Mouse (Mus musculus): ENCODE data around the gene Ppm1e.
"Not testable (repeated sequence)": the region's sequence is repeated elsewhere in the genome, so short reads cannot be mapped to it uniquely, and the experiment has no call there.

The Ppm1e gene

DNA sequence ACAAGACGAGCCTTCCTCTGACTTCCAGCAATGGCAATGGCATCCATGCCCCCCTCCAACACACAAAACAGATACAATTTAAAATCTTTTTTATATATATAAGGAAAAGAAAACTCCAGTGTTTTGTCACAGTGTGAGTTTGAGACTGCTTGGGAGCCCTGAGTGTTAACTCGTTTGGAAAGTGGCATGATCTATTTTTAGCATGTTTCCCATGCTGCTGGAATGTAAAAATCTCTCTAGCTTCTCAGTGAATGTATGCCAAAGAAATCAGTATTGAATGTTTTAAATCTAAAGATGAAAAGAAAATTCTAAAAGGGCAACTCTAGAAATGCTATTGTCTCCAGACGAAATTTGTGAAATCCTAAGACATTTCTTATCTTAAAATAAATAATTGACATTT, 45.3 kb downstream of the Ppm1e start:
- intact Hi-C loops (cut with DNase I), result no loop called here

DNA sequence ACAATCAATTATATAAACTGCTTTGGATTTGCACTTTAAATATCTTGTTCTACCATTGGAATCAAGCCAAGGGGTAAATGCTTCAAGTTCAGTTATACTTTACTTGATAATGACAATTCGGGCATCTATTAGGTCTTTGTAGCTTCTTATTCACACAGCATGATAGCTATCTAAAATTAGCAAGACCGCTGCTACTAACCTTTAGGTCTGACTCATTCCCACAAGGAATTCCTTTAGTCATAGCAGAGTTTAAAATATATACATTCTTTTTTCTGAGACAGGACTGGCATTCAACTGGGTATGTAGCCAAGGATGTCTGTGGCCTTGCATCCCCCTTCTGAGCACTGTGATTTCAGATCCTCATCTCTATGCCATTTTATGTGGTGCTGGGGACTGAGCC, 48.5 kb downstream of the Ppm1e start:
- intact Hi-C loops (cut with DNase I), result no loop called here

DNA sequence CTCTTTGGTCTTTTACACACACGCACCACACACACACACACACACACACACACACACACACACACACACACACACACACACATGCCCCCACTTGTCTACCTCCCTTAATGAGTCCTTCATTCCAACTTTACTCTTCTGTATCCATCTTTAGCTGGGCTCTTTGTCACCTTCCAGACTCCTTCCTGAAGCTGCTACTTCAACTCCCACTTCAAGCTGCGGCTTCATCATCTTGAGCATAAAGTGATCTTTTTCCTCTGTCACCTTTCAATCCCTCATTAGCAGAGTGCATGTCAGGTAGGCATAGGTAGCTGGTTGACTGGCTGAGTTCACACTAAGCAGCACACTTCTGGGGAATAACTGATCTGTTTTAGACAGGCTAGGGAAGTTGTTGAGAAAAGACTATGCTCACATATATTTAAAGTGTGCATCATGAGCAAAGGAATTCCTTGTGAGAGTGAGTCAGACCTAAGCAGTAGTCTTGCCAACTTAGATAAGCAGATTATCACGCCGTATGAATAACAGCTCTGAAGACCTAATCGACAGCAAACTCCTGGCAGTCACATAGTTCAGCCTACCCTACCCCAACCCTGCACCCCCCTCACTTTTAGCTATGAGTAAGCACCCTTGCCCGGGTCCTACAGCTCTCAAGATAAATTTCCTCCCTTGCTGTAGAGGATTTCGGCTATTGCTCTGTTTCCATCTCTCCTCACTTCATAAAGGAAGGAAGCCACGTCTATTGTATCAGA, 49.3 kb downstream of the Ppm1e start:
- intact Hi-C loops (cut with DNase I), result no loop called here

DNA sequence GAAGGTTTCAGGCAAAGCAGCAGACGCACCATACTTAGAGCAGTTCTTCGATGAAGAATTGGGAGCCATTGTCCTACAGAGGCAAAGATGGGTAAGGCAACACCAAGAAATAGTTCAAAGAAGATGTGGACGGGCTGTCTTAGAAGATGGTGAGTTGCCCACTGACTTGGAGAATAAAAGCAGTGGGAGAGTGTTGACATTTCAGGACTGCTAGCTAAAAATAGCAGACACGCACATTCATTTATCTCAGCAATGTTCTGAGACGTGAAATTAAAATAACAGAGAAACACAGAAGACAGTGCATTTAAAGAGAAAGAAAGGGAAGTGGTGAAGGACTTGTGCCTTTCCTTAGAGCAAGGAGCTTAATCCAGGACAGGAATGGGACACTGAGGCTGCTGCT, 59.8 kb downstream of the Ppm1e start:
- intact Hi-C loops (cut with DNase I), result no loop called here

DNA sequence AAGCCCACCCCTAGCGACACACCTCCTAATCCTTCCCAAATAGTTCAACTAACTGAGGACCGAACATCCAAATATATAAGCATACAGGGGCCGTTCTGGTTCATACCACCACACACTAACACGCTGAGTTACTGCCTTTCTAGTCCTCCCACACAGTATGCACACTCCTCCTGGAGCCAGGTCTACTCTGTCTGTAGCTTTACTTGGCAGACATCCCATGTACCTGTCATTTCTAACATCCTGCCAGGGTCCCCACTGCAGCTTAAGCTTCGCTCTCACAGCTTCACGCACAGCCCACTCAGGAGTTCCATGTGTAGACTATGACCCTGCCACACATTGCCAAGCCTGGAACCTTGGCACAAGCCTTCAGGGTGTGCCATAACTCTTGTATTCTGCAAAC, 62.4 kb downstream of the Ppm1e start:
- intact Hi-C loops (cut with DNase I), result no loop called here

DNA sequence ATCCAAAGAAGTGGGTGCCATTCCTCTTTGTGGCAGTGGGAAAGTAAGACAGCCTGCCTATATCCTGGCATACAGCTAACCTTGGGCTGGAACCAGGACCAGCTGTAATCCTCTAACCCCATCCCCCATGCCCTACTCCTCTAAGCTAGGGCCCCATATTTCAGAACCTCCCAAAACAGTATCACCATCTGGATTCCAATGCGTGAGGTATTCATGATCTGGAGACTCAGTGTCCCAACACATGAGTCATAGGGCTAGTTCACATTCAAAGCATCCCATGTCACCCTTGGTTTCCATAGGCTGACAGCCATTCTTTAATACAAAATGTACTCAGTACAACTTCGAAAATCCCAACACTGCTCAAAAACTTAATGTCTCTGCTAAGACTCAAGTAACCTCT, 63.2 kb downstream of the Ppm1e start:
- intact Hi-C loops (cut with DNase I), result no loop called here

DNA sequence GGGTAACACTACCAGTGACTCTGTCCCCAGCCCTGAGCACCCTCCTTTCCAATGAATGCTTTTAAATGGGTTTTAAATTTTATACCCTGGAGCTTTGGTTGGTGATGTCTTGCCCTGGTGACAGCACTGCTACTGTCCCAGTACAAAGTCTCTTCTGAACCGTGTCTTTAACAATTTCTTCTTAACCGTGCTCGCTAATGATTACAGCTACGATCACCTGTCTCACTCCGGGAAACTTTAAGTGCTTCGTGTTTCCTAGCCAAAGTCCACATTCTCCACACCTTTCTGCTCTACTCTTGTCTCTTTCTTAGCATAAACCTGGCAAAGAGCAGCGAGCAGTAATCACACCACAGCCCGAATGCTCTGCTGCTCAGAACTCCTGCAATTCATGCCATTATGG, 69.5 kb downstream of the Ppm1e start:
- intact Hi-C loops (cut with DNase I), result no loop called here

DNA sequence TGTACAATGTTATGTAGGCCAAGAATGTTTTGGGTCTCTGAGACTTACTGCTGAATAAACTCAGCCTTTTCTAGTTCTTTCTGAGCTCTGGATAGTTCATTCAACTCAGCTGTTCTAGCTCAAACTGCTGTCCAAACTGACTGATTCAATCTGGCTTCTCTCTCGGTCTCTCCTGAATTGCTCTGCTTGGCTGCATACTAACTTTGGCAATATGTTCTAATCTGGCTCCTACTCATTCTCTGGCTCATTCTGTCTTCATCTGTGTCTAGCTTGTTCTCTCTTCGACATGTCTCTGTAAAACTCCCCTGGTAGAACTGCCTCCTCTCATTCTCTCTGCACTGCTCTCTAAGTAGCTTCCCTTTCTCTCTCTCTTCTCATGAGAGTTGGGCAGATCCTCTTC, 72.6 kb downstream of the Ppm1e start:
- intact Hi-C loops (cut with DNase I), result no loop called here

DNA sequence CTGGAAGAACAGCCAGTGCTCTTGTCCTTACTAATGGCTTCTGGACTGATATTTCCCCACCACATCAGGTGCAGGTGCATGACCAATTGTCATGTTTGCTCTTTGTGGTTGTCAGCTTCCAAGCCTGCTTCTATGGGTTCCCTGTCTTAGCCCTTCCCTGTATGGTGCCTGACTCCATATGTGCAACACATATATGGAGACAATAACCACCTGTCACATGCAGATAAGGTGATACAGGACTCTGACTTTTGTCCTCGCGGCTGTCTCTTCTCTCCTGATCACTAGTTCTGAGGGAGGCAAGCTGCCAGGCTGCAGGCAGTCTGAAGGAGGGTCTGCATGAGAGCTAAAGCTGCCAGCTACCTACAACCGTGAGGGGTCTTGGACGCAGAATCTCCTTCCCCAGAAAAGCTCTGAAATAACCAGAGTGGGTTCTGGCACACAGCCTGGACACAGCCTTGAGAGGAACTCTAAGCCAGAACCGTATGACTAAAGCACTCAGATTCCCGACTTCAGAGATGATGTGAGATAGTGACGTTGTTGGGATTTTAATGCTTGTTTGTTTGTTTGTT, 76.8 kb downstream of the Ppm1e start:
- intact Hi-C loops (cut with DNase I), result no loop called here

DNA sequence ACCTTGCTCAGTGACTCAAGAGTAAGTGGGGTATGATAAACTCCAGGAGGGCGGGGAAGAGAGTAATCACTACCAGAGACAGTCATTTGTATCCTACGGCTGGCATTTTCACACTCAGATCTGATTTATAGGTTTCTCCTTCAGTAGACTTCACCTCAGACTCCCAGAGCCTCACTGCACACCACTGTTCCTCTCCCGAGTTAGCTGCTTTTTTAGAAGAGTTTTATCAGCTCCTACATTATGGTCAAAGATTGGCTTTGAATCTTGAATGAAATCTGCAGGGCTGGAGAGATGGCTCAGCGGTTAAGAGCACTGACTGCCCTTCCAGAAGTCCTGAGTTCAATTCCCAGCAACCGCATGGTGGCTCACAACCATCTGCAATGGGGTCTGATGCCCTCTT, 79.4 kb downstream of the Ppm1e start:
- intact Hi-C loops (cut with DNase I), result loop anchor here (10.0 kb wide), 1 partner anchor 75 kb away; the partner anchor contains the start of gene Ppm1e

DNA sequence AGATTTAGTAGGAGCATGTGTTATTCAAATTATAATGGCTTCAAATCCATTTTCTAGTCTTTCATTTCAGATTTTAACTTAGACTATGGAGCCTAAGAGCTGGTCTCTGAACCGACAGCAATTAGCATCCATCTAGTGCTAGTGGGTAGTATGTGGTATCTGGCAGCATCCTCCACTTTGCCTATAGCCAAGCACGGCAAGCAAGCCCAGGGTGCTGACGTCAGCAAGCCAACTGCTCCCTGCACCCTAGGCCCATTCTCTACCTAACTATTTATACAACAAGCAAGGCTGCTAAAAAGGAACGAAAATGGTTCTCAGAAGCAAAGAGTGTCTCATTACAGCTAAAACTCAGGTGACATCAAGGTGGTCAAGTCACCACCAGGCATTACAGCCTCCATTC, 80.0 kb downstream of the Ppm1e start:
- intact Hi-C loops (cut with DNase I), result loop anchor here (10.0 kb wide), 1 partner anchor 76 kb away; the partner anchor contains the start of gene Ppm1e

DNA sequence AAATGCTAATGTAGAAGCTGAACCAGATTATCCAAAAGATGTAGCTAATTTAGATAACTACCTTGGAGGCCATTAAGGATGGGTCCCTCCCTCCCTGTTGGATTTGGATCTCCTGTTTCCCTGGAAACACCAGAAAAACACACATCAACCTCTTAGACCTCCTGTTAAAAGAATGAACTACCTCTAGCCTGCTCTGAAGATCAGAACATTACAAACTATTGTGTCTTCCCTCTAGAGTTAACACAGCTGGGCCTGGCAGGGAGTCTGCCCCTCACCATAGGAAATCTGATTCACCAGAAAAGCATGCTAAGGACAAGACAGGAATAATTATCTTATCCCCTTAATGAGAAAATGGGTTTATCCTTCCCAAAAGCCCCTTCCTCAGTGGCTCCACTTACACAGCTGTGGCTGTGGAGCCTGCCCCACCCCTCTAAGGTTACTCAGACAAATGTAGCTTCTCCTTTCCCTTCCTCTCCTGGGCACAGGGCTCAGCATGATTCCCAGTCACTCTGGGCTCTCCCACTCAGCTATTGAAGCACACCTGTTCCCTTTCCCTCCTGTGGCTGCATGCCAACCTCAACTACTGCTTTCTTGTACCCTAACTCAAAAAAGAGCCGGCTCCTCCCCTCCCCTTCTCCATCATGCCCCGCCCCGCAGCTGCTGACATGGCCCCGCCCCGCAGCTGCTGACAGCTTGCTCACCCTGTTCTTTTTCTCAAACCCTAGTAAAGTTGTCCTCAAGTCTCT, 82.4 kb downstream of the Ppm1e start:
- intact Hi-C loops (cut with DNase I), result loop anchor here (10.0 kb wide), 1 partner anchor 78 kb away; the partner anchor contains the start of gene Ppm1e

DNA sequence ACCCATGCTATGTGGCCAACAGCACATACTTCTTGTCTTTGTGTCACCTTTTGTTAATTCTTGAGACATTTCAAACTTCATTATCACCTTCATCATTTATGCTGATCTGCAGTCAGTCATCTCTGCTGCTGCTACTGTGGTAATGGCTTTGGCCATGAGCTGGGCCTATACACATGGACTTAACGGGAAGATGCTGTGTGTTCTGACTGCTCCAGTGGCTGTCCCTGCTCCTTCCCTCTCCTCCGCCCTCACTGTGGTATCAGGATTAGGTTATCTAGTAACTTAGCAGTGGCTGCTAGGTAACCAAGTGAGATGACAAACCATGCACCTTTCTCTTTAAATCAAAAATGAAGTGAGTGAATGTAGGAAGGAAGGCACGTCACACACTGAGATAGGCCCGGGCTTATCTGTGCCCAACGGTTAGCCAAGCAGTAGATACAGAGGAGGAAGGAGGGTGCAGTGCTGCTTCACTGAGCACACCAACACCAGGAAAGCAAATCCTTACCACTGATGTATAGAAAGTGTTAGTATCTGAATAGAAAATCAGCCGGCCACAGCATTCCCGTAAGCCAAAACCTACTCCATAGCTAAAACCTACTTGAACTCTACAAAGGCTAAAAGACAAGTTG, 83.3 kb downstream of the Ppm1e start:
- intact Hi-C loops (cut with DNase I), result loop anchor here (10.0 kb wide), 1 partner anchor 79 kb away; the partner anchor contains the start of gene Ppm1e

DNA sequence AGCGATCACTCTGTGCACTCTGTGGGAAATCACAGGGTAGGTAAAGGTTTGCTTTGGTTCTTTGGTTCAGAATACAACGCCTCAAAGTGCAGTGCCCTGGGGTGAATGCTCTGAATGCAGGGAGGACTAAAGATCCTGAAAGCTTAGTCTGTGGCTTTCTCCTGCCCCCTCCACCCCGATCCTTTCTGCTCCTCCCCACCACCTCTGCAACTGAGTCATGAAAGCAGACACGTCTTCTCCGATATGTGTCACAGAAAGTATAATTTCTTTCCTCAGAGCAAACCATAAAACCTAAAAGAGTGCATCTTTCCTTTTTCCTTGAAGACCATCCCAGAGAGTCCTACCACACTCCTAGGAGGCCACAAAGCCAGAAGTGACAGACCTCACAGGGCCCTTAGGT, 86.1 kb downstream of the Ppm1e start:
- intact Hi-C loops (cut with DNase I), result loop anchor here (10.0 kb wide), 1 partner anchor 82 kb away; the partner anchor contains the start of gene Ppm1e

DNA sequence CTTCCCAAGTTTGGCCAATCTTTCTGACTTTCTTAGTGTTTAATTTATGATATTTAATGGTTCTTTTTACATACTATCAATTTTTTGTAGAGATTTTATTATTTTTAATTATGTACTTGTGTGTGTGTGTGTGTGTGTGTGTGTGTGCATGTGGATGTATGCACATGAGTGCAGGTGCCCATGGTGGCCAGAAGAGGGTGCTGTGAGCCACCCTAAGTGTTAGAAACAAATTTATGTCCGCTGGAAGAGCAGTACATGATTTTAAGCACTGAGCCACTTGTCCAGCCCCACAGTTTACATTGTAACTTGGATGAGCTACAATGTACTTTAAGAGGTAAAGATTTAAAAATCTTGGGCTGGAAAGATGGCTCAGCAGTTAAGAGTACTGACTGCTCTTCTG, 87.3 kb downstream of the Ppm1e start:
- intact Hi-C loops (cut with DNase I), result loop anchor here (10.0 kb wide), 1 partner anchor 83 kb away; the partner anchor contains the start of gene Ppm1e

DNA sequence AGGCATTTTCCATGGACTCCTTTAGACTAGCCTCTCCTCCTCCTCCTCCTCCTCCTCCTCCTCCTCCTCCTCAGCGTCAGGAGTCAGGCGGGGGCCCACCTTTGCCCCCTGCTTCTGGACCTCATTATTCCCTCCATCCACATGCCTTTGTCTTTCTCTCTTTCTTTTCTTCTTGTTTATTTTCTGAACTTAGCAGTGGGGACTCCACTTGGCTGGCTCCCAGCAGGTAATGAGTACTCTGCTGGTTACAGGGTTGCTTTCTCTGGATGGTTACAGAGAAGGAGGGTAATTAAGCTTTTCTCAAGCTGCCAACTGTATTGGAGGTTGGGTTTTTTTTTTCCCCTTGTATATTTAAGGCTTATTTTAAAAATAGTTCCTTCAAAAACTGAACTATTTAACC, 87.9 kb downstream of the Ppm1e start:
- intact Hi-C loops (cut with DNase I), result loop anchor here (10.0 kb wide), 1 partner anchor 84 kb away; the partner anchor contains the start of gene Ppm1e

DNA sequence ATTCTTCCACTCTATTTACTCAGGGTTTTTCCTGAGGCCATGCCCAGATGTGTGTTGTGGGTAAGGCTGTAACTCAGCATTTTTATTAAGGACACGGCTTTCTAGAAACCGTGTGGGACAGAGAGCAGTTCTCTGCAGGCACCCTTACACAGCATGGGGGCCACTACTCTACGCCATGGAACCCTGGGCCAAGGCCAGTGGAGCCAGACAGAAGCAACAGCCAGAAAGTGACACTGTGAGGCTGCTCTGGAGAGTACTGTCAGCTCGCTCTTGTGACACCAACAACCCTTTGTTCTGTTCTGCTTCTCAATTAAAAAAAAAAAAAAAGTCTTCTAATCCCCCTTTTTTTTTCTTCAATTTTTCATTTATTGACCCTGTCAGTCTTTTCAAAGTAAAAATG, 88.4 kb downstream of the Ppm1e start:
- intact Hi-C loops (cut with DNase I), result loop anchor here (10.0 kb wide), 1 partner anchor 84 kb away; the partner anchor contains the start of gene Ppm1e

DNA sequence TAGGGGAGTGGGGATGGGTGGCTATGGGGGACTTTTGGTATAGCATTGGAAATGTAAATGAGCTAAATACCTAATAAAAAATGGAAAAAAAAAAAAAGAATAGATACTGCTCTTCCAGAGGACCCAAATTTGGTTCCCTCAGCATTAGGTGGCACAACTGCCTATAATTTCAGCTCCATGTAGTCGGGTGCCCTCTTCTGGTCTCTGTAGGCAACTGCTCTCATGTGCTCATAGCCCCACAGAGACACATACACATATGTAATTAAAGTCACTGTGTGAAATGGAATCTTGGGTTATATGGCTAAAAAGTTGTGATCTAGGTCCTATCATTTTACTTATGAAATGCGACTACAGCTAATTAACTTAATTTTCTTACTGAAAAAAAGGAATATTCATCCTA, 90.0 kb downstream of the Ppm1e start:
- intact Hi-C loops (cut with DNase I), result no loop called here

DNA sequence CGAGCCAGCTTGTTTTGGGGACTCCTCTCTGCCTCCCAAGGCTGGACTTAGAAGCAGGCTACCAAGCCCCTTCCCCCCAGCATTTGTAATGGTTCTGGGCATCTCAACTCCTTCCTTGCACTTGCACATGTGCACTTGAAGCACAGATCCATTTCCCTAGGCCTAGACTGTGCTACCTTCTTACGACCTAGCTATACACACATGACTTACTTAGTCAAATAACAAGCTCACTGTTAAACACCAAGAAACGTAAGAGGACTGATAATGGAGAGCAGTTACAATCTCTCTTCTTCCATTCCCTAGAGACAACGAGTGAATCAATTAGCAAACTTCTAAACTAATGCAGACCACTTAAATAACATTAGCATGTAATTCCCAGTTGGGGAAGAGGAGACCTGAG, 92.6 kb downstream of the Ppm1e start:
- intact Hi-C loops (cut with DNase I), result no loop called here

DNA sequence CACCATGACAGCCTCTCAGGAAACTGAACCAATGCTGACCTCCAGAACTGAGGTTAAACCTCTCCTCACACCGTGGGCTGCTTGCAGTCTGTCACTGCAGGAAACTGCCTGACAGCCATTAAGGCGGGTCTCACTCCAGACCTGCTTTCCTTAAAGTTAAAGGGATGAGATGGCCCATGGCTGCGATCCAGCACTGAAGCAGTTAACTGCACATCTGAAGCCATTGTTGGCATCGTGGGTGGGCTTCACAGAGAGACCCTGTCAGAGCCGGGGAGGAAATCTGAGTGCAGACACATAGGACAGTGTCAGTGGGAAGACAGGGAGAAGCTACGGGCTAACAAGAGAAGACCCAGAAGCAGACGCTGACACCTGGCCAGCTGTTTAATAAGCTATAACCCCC, 94.9 kb downstream of the Ppm1e start:
- intact Hi-C loops (cut with DNase I), result no loop called here

DNA sequence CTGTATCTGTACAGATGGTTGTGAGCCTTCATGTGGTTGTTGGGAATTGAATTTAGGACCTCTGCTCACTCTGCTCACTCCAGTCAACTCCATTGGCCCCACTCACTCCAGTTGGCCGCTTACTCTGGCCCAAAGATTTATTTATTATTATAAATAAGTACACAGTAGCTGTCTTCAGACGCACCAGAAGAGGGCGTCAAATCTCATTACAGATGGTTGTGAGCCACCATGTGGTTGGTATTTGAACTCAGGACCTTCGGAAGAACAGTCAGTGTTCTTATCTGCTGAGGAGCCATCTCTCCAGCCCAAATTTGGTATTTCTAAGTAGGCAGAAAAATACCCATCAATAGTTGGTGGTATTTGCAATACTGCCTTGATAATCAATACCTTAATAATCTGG, 97.1 kb downstream of the Ppm1e start:
- intact Hi-C loops (cut with DNase I), result not testable (repeated sequence)

DNA sequence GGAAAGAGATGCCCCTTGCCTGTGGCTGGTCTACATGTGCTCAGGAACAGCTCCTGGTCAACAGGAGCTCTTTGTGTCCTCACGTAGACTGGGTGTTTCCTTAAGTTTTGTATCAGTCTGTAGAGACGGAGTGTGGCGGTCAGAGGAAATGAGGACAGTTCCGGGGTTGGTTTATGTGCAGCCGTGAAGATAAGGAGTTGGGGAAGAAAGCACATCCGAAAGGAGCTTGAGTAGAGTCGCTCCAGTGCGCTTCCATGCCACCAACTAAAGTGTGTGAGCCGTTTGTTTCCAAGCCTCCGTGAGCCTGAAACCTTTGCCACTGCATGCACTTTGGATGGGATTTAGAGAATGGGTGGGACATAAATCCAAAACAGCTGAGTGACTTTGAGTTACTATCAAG, 99.0 kb downstream of the Ppm1e start:
- intact Hi-C loops (cut with DNase I), result no loop called here

All from adrenal gland (tissue).